Mouse (Mus musculus) erythroblast, embryonic 14.5 days (primary cell): ENCODE data around the gene Lrig2.

ENCODE experiments used
- GATA1 ChIP-seq: IDR thresholded peaks from 2 replicates; pipeline ENCODE4 v1.6.1; 2012; ENCODE audit warnings: low read length, inconsistent platforms, mixed read lengths
- TAL1 ChIP-seq: IDR thresholded peaks from 3 replicates; pipeline ENCODE4 v1.6.1; 2012; ENCODE audit warnings: low read length, inconsistent platforms, mixed read lengths

DNA sequence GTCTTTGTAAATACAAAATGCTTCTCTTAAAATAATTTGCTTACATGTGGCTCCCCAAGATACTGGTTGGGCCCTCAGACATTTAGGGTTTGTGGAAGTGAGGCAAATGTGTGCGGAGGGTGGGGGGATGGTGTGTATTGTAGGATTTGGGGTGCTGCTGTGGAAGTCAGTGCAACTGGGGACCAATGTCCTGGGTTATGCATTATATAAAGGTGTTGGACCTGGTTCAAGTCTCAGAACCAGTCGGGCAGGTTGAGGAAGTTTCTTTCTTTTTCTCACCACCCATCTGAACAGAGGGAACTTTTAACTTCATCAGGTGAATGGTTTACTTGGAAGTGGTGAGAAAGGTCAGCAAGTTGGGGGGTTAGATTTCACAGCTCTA lies 161.9 kb downstream of the Lrig2 start:
- TF ChIP-seq GATA1 (no peak), TAL1 (no peak)
